Mouse (Mus musculus) embryonic facial prominence, embryonic 13.5 days (tissue): Measurements from ENCODE around the gene Tubgcp6. TPM values are rescaled to one million over a fixed set of nuclear protein-coding genes. Genes with fewer than 3 reads are reported as not detected.

Experiments used
- ATAC-seq: fragments of 200-750 bp; cut with Nextera tagmentation; 2 replicates; pipeline ENCODE4 v1.8.0; 2017; ENCODE audit warnings: low read depth; ENCODE audit not compliant: insufficient number of reproducible peaks, insufficient read depth, low FRiP score, low TSS enrichment
- H3K27ac ChIP-seq: fragments of 300-500 bp; sonication (generic); 2 replicates; pipeline ENCODE4 v1.5.1; 2015; ENCODE audit warnings: moderate library complexity, mild to moderate bottlenecking, inconsistent platforms
- H3K27me3 ChIP-seq: fragments of 300-500 bp; sonication (generic); 2 replicates; pipeline ENCODE4 v1.6.1; 2015; ENCODE audit warnings: mild to moderate bottlenecking, inconsistent platforms
- H3K36me3 ChIP-seq: fragments of 300-500 bp; sonication (generic); 2 replicates; pipeline ENCODE4 v1.6.1; 2015; ENCODE audit warnings: mild to moderate bottlenecking, inconsistent platforms
- H3K4me1 ChIP-seq: fragments of 300-500 bp; sonication (generic); 2 replicates; pipeline ENCODE4 v1.6.1; 2015; ENCODE audit warnings: inconsistent platforms
- H3K4me2 ChIP-seq: fragments of 300-500 bp; sonication (generic); 2 replicates; pipeline ENCODE4 v1.6.1; 2015; ENCODE audit warnings: moderate library complexity, mild to moderate bottlenecking, inconsistent platforms
- H3K4me3 ChIP-seq: fragments of 300-500 bp; sonication (generic); 2 replicates; pipeline ENCODE4 v1.5.1; 2015; ENCODE audit warnings: mild to moderate bottlenecking, inconsistent platforms
- H3K9ac ChIP-seq: fragments of 300-500 bp; sonication (generic); 2 replicates; pipeline ENCODE4 v1.6.1; 2015; ENCODE audit warnings: mild to moderate bottlenecking, inconsistent platforms
- H3K9me3 ChIP-seq: fragments of 300-500 bp; sonication (generic); 2 replicates; pipeline ENCODE4 v1.6.1; 2016; ENCODE audit warnings: inconsistent platforms
- WGBS: fragments of 180-500 bp; shearing (Covaris S2); methylation state at CpG from one replicate; pipeline ENCODE4 v1.1.7; 2015; ENCODE audit warnings: mixed read lengths; 5-methylcytosine and 5-hydroxymethylcytosine counted together
- polyA plus RNA-seq: library from polyadenylated mRNA; unstranded; fragments of >200 nt; fragmentation: Nextera tagmentation; extraction: Ambion mirVana; gene quantifications from 2 replicates; pipeline ENCODE4 v1.2.1, GENCODE M21; 2015

The Tubgcp6 gene
- polyA plus RNA-seq, 1 experiment from 2014 or later = 17.0 TPM

DNA sequence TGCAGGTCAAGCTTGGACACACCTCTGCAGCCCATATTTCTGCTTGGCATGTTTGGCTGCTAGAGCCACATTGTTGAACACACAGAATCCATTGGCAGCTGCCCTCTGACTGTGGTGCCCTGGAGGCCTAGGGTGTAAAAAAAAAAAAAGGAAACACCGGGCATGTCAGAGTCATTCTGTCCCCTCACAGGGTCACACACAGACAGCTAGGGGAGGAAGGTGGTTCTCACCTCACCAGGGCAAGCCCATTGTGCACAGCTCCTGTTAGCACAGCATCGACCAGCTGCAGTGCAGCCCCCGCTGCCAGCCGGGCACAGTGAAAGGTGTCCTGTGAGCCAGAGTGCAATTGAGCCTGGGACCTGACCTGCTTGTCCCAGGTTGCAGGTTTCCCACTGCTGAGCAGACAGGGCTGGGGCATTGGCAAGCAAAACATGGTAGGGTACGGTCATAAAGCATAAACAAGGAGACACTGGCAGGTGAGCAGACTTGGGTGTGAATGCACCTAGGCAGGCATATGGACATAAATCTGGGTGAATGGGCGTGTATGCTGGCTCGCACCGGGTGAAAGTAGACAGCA lies 4.5 kb upstream of the Tubgcp6 start:
- peak overlapping the region; percentile 79 for H3K9ac ChIP-seq
- H3K4me1 ChIP-seq = peaks cover 28% of the 10 kb centered on the region
- H3K9me3 ChIP-seq = no peaks in the 10 kb centered on the region
- no peak overlapping the region for H3K27ac ChIP-seq
- peak overlapping the region; percentile 88 for H3K4me2 ChIP-seq
- 87% methylated on average over 8 of the region's 8 CpGs for WGBS
- no peaks in the 10 kb centered on the region for H3K27me3 ChIP-seq
- peaks cover 11% of the 10 kb centered on the region; the same call in 1 of the 2 replicates for H3K36me3 ChIP-seq
- peak overlapping the region; percentile 62 for H3K4me3 ChIP-seq
- no peak for ATAC-seq

DNA sequence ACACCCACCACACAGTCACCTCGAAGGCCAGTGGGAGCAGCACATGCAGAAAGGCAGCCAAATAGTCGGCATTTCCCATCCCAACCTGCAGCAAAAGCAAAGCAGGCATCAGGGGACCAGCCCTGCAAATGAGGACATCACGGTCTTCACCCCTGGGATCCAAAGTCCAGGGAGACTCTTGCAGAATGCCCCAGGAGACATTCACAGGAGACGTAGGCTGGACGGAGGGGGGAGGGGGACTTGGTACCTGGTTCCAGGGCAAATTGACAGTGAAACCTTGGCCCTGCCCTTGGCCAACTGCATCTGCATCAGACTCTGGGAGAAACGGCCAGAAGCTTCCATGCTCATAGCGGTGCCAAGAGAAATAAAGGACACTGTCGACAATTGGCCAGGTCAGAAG lies 3.7 kb upstream of the Tubgcp6 start:
- H3K9me3 ChIP-seq = no peaks in the 10 kb centered on the region
- H3K27me3 ChIP-seq = no peaks in the 10 kb centered on the region
- peaks cover 11% of the 10 kb centered on the region; the same call in 1 of the 2 replicates for H3K36me3 ChIP-seq
- no peak overlapping the region for H3K27ac ChIP-seq
- peaks cover 36% of the 10 kb centered on the region for H3K4me1 ChIP-seq
- H3K9ac ChIP-seq = no peak overlapping the region
- no peak overlapping the region for H3K4me2 ChIP-seq
- 85% methylated on average over 8 of the region's 8 CpGs for WGBS
- no peak overlapping the region for H3K4me3 ChIP-seq
- ATAC-seq = no peak

GRCm38 (mm10) chr15:89125351-89125750 lies 2.4 kb upstream of the Tubgcp6 start:
- H3K27me3 ChIP-seq = no peaks in the 10 kb centered on the region
- no peak overlapping the region for H3K4me2 ChIP-seq
- 91% methylated on average over 9 of the region's 9 CpGs for whole genome bisulfite sequencing
- no peak for ATAC-seq
- no peak overlapping the region for H3K27ac ChIP-seq
- H3K9me3 ChIP-seq = no peaks in the 10 kb centered on the region
- H3K36me3 ChIP-seq = peaks cover 16% of the 10 kb centered on the region; the same call in 1 of the 2 replicates
- H3K4me1 ChIP-seq = peaks cover 46% of the 10 kb centered on the region
- no peak overlapping the region for H3K9ac ChIP-seq
- H3K4me3 ChIP-seq = no peak overlapping the region

- Histone ChIP-seq H3K27me3 (no peaks in the 10 kb centered on the region), H3K9ac (peak overlapping the region; percentile 91; the same call in 1 of the 2 replicates), H3K9me3 (no peaks in the 10 kb centered on the region), H3K4me3 (no peak overlapping the region), H3K4me2 (peak overlapping the region; percentile 95; the same call in 1 of the 2 replicates), H3K4me1 (peaks cover 55% of the 10 kb centered on the region), H3K36me3 (peaks cover 25% of the 10 kb centered on the region; the same call in 1 of the 2 replicates), H3K27ac (no peak overlapping the region; the same call in 1 of the 2 replicates)
- no peak for ATAC-seq
- 90% methylated on average over 3 of the region's 3 CpGs for WGBS
These were observed 1.4 kb upstream of the Tubgcp6 start for GRCm38 (mm10) chr15:89124312-89124711.

DNA sequence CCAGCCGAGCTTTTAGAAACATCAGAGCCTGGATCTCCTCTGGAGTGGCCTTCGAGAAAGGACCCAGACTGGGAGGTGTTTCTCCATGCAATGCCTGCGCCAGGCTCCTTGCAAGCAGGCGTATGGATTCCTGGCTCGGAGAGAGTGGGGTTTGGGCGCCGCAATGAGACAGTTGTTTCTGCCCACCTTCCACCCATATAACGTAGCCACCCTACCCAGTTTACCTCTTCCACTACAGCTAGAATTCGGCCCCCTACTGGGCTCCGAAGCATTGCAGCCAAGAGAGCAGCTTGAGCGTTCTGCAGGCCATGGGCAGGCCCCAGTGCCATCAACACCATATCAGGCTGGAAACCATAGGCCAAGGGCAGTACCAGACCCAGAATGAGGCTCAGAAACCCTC lies 683 bp upstream of the Tubgcp6 start:
- 23% methylated on average over 11 of the region's 11 CpGs for whole genome bisulfite sequencing

GRCm38 (mm10) chr15:89118007-89118406 lies 4.9 kb downstream of the Tubgcp6 start:
- Histone ChIP-seq H3K4me2 (no peak overlapping the region), H3K27ac (no peak overlapping the region), H3K9me3 (no peaks in the 10 kb centered on the region), H3K36me3 (peaks cover 64% of the 10 kb centered on the region), H3K9ac (no peak overlapping the region), H3K4me1 (peaks cover 27% of the 10 kb centered on the region), H3K4me3 (no peak overlapping the region), H3K27me3 (no peaks in the 10 kb centered on the region)
- ATAC-seq = no peak

More for the DNA sequence above, 683 bp upstream of the Tubgcp6 start:
- Histone ChIP-seq H3K36me3 (peaks cover 30% of the 10 kb centered on the region), H3K4me1 (peaks cover 50% of the 10 kb centered on the region), H3K4me3 (peak overlapping the region; percentile 89), H3K9me3 (no peaks in the 10 kb centered on the region), H3K9ac (peak overlapping the region; percentile 91), H3K4me2 (peak overlapping the region; percentile 95), H3K27ac (peak overlapping the region; percentile 87), H3K27me3 (no peaks in the 10 kb centered on the region)
- ATAC-seq = no peak

- H3K4me3 ChIP-seq = no peak overlapping the region
- H3K27ac ChIP-seq = no peak overlapping the region
- no peaks in the 10 kb centered on the region for H3K27me3 ChIP-seq
- H3K9ac ChIP-seq = 0 out of 2 replicates have a peak overlapping the region, but pooled peaks have one; percentile 44
- H3K9me3 ChIP-seq = no peaks in the 10 kb centered on the region
- 82% methylated on average over 9 of the region's 9 CpGs for WGBS
- H3K36me3 ChIP-seq = peaks cover 93% of the 10 kb centered on the region
- no peak overlapping the region for H3K4me2 ChIP-seq
- no peak for ATAC-seq
- H3K4me1 ChIP-seq = no peaks in the 10 kb centered on the region
These were observed 12.8 kb downstream of the Tubgcp6 start for GRCm38 (mm10) chr15:89110147-89110546.

DNA sequence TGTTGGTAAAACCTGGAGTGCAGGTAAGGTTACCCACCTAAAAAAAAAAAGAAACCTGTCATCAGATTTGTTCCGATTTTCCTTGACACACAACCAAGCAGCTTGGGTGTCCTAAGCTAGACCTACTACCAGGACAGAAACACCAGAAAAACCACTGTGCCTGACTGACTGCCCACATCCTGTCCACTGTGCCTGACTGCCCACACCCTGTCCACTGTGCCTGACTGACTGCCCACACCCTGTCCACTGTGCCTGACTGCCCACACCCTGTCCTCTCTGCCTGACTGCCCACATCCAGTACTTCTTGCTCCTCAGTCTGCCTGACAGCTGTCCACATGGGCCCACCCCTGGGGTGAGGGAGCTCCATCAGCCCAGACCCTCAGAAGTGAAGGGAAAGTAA lies 15.9 kb downstream of the Tubgcp6 start:
- Histone ChIP-seq H3K36me3 (peaks cover 100% of the 10 kb centered on the region), H3K4me2 (no peak overlapping the region), H3K27me3 (no peaks in the 10 kb centered on the region), H3K4me1 (no peaks in the 10 kb centered on the region), H3K9me3 (no peaks in the 10 kb centered on the region), H3K4me3 (no peak overlapping the region), H3K27ac (no peak overlapping the region), H3K9ac (no peak overlapping the region)
- ATAC-seq = no peak
- WGBS = 97% methylated on average over 1 of the region's 1 CpGs

DNA sequence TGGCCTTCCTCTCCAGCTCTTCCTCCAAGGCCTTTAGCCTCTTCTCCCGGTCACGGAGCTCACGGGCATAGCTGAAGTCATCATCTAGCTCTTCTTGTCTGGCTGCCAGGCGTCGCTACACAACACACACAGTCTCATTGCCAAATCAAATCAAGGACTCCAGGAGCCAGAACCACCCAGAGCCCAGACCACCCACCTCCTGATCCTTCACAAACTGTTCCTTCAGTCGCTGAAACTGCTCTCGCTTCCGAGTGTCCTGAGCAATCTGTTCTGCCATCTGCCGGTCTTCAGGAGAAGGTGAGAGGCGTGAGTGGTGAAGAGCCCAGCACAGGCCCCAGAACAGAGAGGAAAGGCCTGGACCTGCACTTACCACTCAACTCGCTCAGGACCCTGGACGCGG lies 16.8 kb downstream of the Tubgcp6 start:
- Histone ChIP-seq H3K4me2 (no peak overlapping the region), H3K27ac (no peak overlapping the region), H3K4me1 (no peaks in the 10 kb centered on the region), H3K9me3 (no peaks in the 10 kb centered on the region), H3K4me3 (no peak overlapping the region), H3K27me3 (no peaks in the 10 kb centered on the region), H3K9ac (no peak overlapping the region), H3K36me3 (peaks cover 100% of the 10 kb centered on the region)
- ATAC-seq = no peak
- WGBS = 92% methylated on average over 13 of the region's 13 CpGs

DNA sequence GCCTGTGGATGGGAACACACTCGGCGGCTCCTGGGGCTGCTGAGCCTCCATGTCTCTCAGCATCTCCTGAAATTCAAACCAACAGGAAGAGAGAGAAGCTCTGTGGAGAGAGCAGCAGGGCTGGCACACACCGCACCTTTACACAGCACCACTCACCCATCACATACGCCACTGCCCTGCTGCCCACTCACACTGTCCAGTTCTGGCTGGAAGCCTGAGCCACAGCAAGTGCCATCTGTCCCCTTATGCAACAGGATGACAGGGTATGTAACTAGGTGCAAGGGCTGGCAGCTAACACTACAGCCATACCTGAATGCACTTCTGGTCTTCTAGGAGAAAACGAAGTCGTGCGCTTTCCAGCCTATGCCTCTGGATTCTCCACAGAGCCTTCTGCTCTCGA lies 18.5 kb downstream of the Tubgcp6 start:
- Histone ChIP-seq H3K27me3 (no peaks in the 10 kb centered on the region), H3K4me2 (no peak overlapping the region), H3K4me3 (no peak overlapping the region), H3K4me1 (no peaks in the 10 kb centered on the region), H3K9ac (no peak overlapping the region), H3K36me3 (peaks cover 100% of the 10 kb centered on the region), H3K9me3 (no peaks in the 10 kb centered on the region), H3K27ac (no peak overlapping the region)
- no peak for ATAC-seq
- 95% methylated on average over 8 of the region's 8 CpGs for WGBS

- H3K4me1 ChIP-seq = no peaks in the 10 kb centered on the region
- no peaks in the 10 kb centered on the region for H3K27me3 ChIP-seq
- H3K9me3 ChIP-seq = no peaks in the 10 kb centered on the region
- no peak overlapping the region for H3K4me2 ChIP-seq
- H3K4me3 ChIP-seq = no peak overlapping the region
- no peak overlapping the region for H3K27ac ChIP-seq
- 87% methylated on average over 10 of the region's 10 CpGs for WGBS
- H3K36me3 ChIP-seq = peaks cover 100% of the 10 kb centered on the region
- H3K9ac ChIP-seq = no peak overlapping the region
- ATAC-seq = no peak
These were observed 19.0 kb downstream of the Tubgcp6 start for GRCm38 (mm10) chr15:89103921-89104320.

DNA sequence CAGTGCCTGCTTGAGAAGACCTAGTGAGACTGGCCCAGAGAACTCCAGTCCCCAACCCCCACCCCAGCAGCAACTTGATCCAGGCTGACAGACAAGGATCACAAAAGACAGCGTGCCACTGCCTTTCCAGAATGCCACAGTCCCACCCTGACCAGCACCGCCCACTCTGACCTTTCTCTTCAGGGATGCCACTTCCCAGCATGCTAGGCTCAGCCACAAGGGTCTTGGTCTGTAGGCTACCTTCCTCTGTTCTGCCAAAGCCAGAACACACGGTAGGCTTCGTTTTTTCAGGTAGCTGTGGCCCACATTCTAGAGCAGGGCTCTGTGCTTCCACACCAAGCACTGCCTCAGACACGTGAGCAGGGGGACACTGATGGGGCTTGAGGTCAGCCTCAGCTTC lies 20.3 kb downstream of the Tubgcp6 start:
- H3K36me3 ChIP-seq = peaks cover 100% of the 10 kb centered on the region
- no peak for ATAC-seq
- no peak overlapping the region for H3K27ac ChIP-seq
- no peak overlapping the region for H3K9ac ChIP-seq
- H3K4me3 ChIP-seq = no peak overlapping the region
- 70% methylated on average over 5 of the region's 5 CpGs for WGBS
- H3K4me2 ChIP-seq = no peak overlapping the region
- H3K9me3 ChIP-seq = no peaks in the 10 kb centered on the region
- no peaks in the 10 kb centered on the region for H3K4me1 ChIP-seq
- H3K27me3 ChIP-seq = no peaks in the 10 kb centered on the region
